Mouse (Mus musculus) adrenal gland, postnatal 14 days (tissue): ENCODE data around the gene BC005624. TPM values are rescaled to one million over a fixed set of nuclear protein-coding genes. Genes with fewer than 3 reads are reported as not detected.
"Not testable (repeated sequence)": the region's sequence is repeated elsewhere in the genome, so short reads cannot be mapped to it uniquely, and the experiment has no call there.

Experiments used
- DNase-seq: peaks from one replicate; pipeline ENCODE4 v3.0.0; 2021; ENCODE audit warnings: mixed read lengths
- total RNA-seq: library from RNA; stranded (reverse); gene quantifications from 2 replicates; pipeline ENCODE4 v1.2.3, GENCODE M21; 2021

BC005624 gene
- total RNA-seq, 1 experiment from 2014 or later = 33.0 TPM

- DNase-seq = no peak
Observed at GRCm38 (mm10) chr2:30983024-30983423, 1.0 kb upstream of the BC005624 start.

GRCm38 (mm10) chr2:30967352-30968327 lies 14.4 kb downstream of the BC005624 start, which contains the start of gene Tor1a:
Gene Tor1a (minus strand): TSS chr2:30967933.
- DNase-seq = peak; percentile 94

GRCm38 (mm10) chr2:30966826-30967225 lies 15.2 kb downstream of the BC005624 start:
- no peak for DNase-seq

GRCm38 (mm10) chr2:30965627-30966026 lies 16.4 kb downstream of the BC005624 start:
- no peak for DNase-seq

GRCm38 (mm10) chr2:30962570-30963254 lies 19.3 kb downstream of the BC005624 start:
- peak; percentile 33 for DNase-seq

GRCm38 (mm10) chr2:30959856-30960255 lies 22.1 kb downstream of the BC005624 start:
- DNase-seq = peak; percentile 47

- DNase-seq = no peak
Observed at GRCm38 (mm10) chr2:30958726-30959125, 23.3 kb downstream of the BC005624 start.

GRCm38 (mm10) chr2:30957511-30957910 lies 24.5 kb downstream of the BC005624 start:
- no peak for DNase-seq

GRCm38 (mm10) chr2:30954797-30955196 lies 27.2 kb downstream of the BC005624 start:
- no peak for DNase-seq

GRCm38 (mm10) chr2:30952824-30953490 lies 29.0 kb downstream of the BC005624 start, which contains the start of gene Tor1b:
Gene Tor1b (plus strand): TSS chr2:30952959.
- DNase-seq = peak; percentile 92

GRCm38 (mm10) chr2:30952457-30952823 lies 29.6 kb downstream of the BC005624 start:
- no peak for DNase-seq

- peak; percentile 68 for DNase-seq
Observed at GRCm38 (mm10) chr2:30942603-30943011, 39.4 kb downstream of the BC005624 start.

- DNase-seq = not testable (repeated sequence)
Observed at GRCm38 (mm10) chr2:30942116-30942515, 39.9 kb downstream of the BC005624 start.

GRCm38 (mm10) chr2:30941586-30941985 lies 40.4 kb downstream of the BC005624 start:
- no peak for DNase-seq

- no peak for DNase-seq
Observed at GRCm38 (mm10) chr2:30938574-30938991, 43.4 kb downstream of the BC005624 start.

GRCm38 (mm10) chr2:30937731-30938130 lies 44.3 kb downstream of the BC005624 start:
- no peak for DNase-seq

GRCm38 (mm10) chr2:30936808-30937207 lies 45.2 kb downstream of the BC005624 start:
- no peak for DNase-seq

- peak; percentile 86 for DNase-seq
Observed at GRCm38 (mm10) chr2:30933917-30934450, 48.0 kb downstream of the BC005624 start.

- DNase-seq = no peak
Observed at GRCm38 (mm10) chr2:30933032-30933431, 49.0 kb downstream of the BC005624 start.

- no peak for DNase-seq
Observed at GRCm38 (mm10) chr2:30931922-30932321, 50.1 kb downstream of the BC005624 start.

- DNase-seq = not testable (repeated sequence)
Observed at GRCm38 (mm10) chr2:30930846-30931245, 51.2 kb downstream of the BC005624 start.

GRCm38 (mm10) chr2:30929483-30930045 lies 52.4 kb downstream of the BC005624 start, which contains the start of gene Ptges:
Gene Ptges (minus strand): TSS chr2:30929863.
- peak; percentile 83 for DNase-seq
